Comparison of ENCODE assay signal across 8 mouse cellular contexts in the genomic region with DNA sequence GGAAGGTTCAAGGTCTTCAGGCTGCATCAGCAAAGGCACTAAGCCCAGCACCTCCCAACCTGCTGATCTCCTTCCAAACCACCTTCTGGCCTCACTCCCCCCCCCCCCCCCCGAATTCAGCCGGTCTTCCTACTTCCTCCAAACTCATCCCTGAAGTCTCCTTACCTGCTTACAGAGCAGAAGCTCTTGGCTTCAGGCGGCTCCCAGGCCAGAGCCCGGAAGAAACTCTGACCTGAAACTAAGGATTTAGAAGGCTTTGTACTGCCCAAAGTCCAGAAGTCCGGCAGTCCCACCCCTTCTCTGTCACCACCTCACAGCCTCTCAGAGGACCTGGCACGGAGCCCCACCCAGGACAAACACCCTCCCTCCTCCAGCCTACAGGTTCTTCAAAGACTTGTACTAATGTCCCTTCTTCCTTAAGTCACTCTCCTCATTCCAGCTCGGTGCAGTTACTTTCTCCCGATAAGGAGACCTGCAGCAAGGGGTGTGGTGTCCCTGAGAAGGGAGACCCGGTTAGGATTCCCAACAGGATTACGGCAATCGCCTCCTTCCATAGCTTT. TPM values are rescaled to one million over a fixed set of nuclear protein-coding genes. Genes with fewer than 3 reads are reported as not detected.
DNase-seq lines count a peak whose midpoint lies in the region; ATAC-seq and TF ChIP-seq lines count a peak whose summit lies in the region.

No protein-coding gene starts in this region.

- no peak for TF ChIP-seq CTCF in heart, adult 2 months (IDR thresholded peaks at IDR 0.05)
- no peak for TF ChIP-seq CTCF in testis, adult 2 months (IDR thresholded peaks at IDR 0.05; ENCODE audit: control insufficient read depth, insufficient read depth, insufficient replicate concordance, low read depth, low read length)

- peak; percentile 96 for DNase-seq in heart, adult 11 months
- no peak for DNase-seq in heart, postnatal 25 days (ENCODE audit: low spot score)
- peak; percentile 67 to 69 for DNase-seq in heart, adult 2 months
- DNase-seq in kidney, adult 9 months, result peak; percentile 96
- no peak for DNase-seq in layer of hippocampus, postnatal 25 days (ENCODE audit: extremely low spot score in 1 of 2, low spot score in 1 of 2)

- TF ChIP-seq POLR2A in heart, adult 2 months (IDR thresholded peaks at IDR 0.05; ENCODE audit: insufficient read depth, low read depth, low read length), result no peak; the same call in 1 of the 2 replicates
- TF ChIP-seq POLR2A in testis, adult 2 months (IDR thresholded peaks at IDR 0.05; ENCODE audit: control insufficient read depth, low read depth, low read length), result no peak

- H3K27ac ChIP-seq in brown adipose tissue, adult 24 weeks (replicated peaks; ENCODE audit: low read depth, low read length), result peak overlapping the region; percentile 71
- peak overlapping the region; percentile 93 for H3K27ac ChIP-seq in heart, adult 2 months
- H3K27ac ChIP-seq in lung, embryonic 16.5 days (ENCODE audit: low read length), result peak overlapping the region; percentile 82
- peak overlapping the region; percentile 86 for H3K27ac ChIP-seq in testis, adult 2 months (ENCODE audit: control insufficient read depth, insufficient read depth, low read depth, low read length)

- no peaks in the 10 kb centered on the region for H3K27me3 ChIP-seq in heart, adult 2 months (ENCODE audit: control insufficient read depth, insufficient read depth, low read length)
- no peaks in the 10 kb centered on the region for H3K27me3 ChIP-seq in lung, embryonic 16.5 days (ENCODE audit: control insufficient read depth, insufficient read depth, low read depth, low read length)
- no peaks in the 10 kb centered on the region for H3K27me3 ChIP-seq in testis, adult 2 months (ENCODE audit: control insufficient read depth, insufficient read depth, low read length)

- H3K79me2 ChIP-seq in heart, adult 2 months (replicated peaks; ENCODE audit: control insufficient read depth, insufficient read depth, low read length), result no peaks in the 10 kb centered on the region

- H3K9ac ChIP-seq in heart, adult 2 months (ENCODE audit: low read depth, low read length), result peak overlapping the region; percentile 80
- peak overlapping the region; percentile 80 for H3K9ac ChIP-seq in lung, embryonic 16.5 days (ENCODE audit: low read length)

- peak; percentile 11; the same call in 1 of the 2 replicates for ATAC-seq in lung, embryonic 16.5 days (ENCODE audit: low read depth)

- TF ChIP-seq EP300 in heart, adult 2 months (IDR thresholded peaks at IDR 0.05; ENCODE audit: insufficient read depth, low read depth, low read length), result no peak

- no peaks in the 10 kb centered on the region for H3K36me3 ChIP-seq in heart, adult 2 months (ENCODE audit: control insufficient read depth, insufficient read depth, low read length)
- peaks cover 5% of the 10 kb centered on the region; the same call in 1 of the 2 replicates for H3K36me3 ChIP-seq in lung, embryonic 16.5 days (ENCODE audit: control insufficient read depth, insufficient read depth, low read length)
- H3K36me3 ChIP-seq in testis, adult 2 months (ENCODE audit: control insufficient read depth, insufficient read depth, low read length), result no peaks in the 10 kb centered on the region

- WGBS in heart, adult 2 months, result 0% methylated on average over 11 of the region's 11 CpGs
- WGBS in lung, embryonic 16.5 days, result 5% methylated on average over 10 of the region's 11 CpGs

- peak overlapping the region; percentile 89 for H3K4me3 ChIP-seq in brown adipose tissue, adult 24 weeks (ENCODE audit: insufficient read depth, low read depth, low read length)
- peak overlapping the region; percentile 84 for H3K4me3 ChIP-seq in heart, adult 2 months
- H3K4me3 ChIP-seq in lung, embryonic 16.5 days (ENCODE audit: low read length), result peak overlapping the region; percentile 92
- H3K4me3 ChIP-seq in testis, adult 2 months (ENCODE audit: control insufficient read depth, low read depth, low read length), result peak overlapping the region; percentile 90

- peak overlapping the region; percentile 94 for H3K4me2 ChIP-seq in lung, embryonic 16.5 days (ENCODE audit: low read depth, low read length)

- no peaks in the 10 kb centered on the region for H3K9me3 ChIP-seq in lung, embryonic 16.5 days (ENCODE audit: control insufficient read depth, low read length)

- intact Hi-C loops in heart, postnatal 25 days (cut with DNase I), result loop anchor here (2.0 kb wide), 1 partner anchor 88 kb away; a partner anchor contains a TSS
- intact Hi-C loops in heart, adult 2 months (cut with DNase I), result loop anchor here (5.0 kb wide), 1 partner anchor 88 kb away; a partner anchor contains a TSS

- peaks cover 5% of the 10 kb centered on the region; the same call in 1 of the 2 replicates for H3K4me1 ChIP-seq in brown adipose tissue, adult 24 weeks (ENCODE audit: control insufficient read depth, insufficient read depth, insufficient read length, low read length)
- H3K4me1 ChIP-seq in heart, adult 2 months (ENCODE audit: control insufficient read depth, insufficient read depth, low read length), result peaks cover 6% of the 10 kb centered on the region
- peaks cover 27% of the 10 kb centered on the region for H3K4me1 ChIP-seq in lung, embryonic 16.5 days (replicated peaks; ENCODE audit: control insufficient read depth, insufficient read depth, low read length)
- H3K4me1 ChIP-seq in testis, adult 2 months (ENCODE audit: control insufficient read depth, insufficient read depth, low read length), result peaks cover 7% of the 10 kb centered on the region

RNA-seq across cellular contexts. Expression of a gene that starts 0.8 kb away (rescaled TPM):
- total RNA-seq in heart, postnatal 25 days (2021), result 10 to 100 TPM; 26.3 to 27.1 TPM
- 15.7 and 15.9 TPM in 2 replicates for polyA plus RNA-seq in brown adipose tissue, adult 24 weeks (2012; ENCODE audit: insufficient read depth, insufficient read length, missing spikeins)
- total RNA-seq in heart, adult 2 months (2021), result 10 to 100 TPM; 23.5 to 25.7 TPM
- polyA plus RNA-seq in heart, adult 2 months (2012; rRNA removed), result 20.9 and 22.3 TPM in 2 replicates
- polyA plus RNA-seq in lung, embryonic 16.5 days (2015; fragmentation: Nextera tagmentation; extraction: Ambion mirVana), result 27.6 and 30.8 TPM in 2 replicates
- polyA plus RNA-seq in testis, adult 2 months (2012; rRNA removed), result 20.7 and 22.7 TPM in 2 replicates
- total RNA-seq in layer of hippocampus, postnatal 25 days (2021), result 10 to 100 TPM; 16.8 to 17.0 TPM

RNA-seq across cellular contexts. Expression of a gene that starts 1.0 kb away (rescaled TPM):
- total RNA-seq in heart, postnatal 25 days (2021), result 100 to 1,000 TPM; 125 to 132 TPM
- polyA plus RNA-seq in brown adipose tissue, adult 24 weeks (2012; ENCODE audit: insufficient read depth, insufficient read length, missing spikeins), result 118 and 151 TPM in 2 replicates
- 100 to 1,000 TPM; 112 to 132 TPM for total RNA-seq in heart, adult 2 months (2021)
- 71.5 and 87.8 TPM in 2 replicates for polyA plus RNA-seq in heart, adult 2 months (2012; rRNA removed)
- polyA plus RNA-seq in lung, embryonic 16.5 days (2015; fragmentation: Nextera tagmentation; extraction: Ambion mirVana), result 93.0 and 97.4 TPM in 2 replicates
- polyA plus RNA-seq in testis, adult 2 months (2012; rRNA removed), result 25.5 and 33.7 TPM in 2 replicates
- total RNA-seq in layer of hippocampus, postnatal 25 days (2021), result 10 to 100 TPM; 51.5 to 57.4 TPM

RNA-seq across cellular contexts. Expression of a gene that starts 5.1 kb away (rescaled TPM):
- 10 to 100 TPM; 21.3 to 23.0 TPM for total RNA-seq in heart, postnatal 25 days (2021)
- 8.9 and 13.8 TPM in 2 replicates for polyA plus RNA-seq in brown adipose tissue, adult 24 weeks (2012; ENCODE audit: insufficient read depth, insufficient read length, missing spikeins)
- total RNA-seq in heart, adult 2 months (2021), result 10 to 100 TPM; 16.8 to 18.4 TPM
- 23.4 and 24.7 TPM in 2 replicates for polyA plus RNA-seq in heart, adult 2 months (2012; rRNA removed)
- 49.1 and 50.8 TPM in 2 replicates for polyA plus RNA-seq in lung, embryonic 16.5 days (2015; fragmentation: Nextera tagmentation; extraction: Ambion mirVana)
- 6.7 and 7.6 TPM in 2 replicates for polyA plus RNA-seq in testis, adult 2 months (2012; rRNA removed)
- 10 to 100 TPM; 19.7 to 20.9 TPM for total RNA-seq in layer of hippocampus, postnatal 25 days (2021)

RNA-seq across cellular contexts. Expression of a gene that starts 15.7 kb away (rescaled TPM):
- 1 to 10 TPM; 3.3 to 4.1 TPM for total RNA-seq in heart, postnatal 25 days (2021)
- polyA plus RNA-seq in brown adipose tissue, adult 24 weeks (2012; ENCODE audit: insufficient read depth, insufficient read length, missing spikeins), result 0.42 TPM in 1 of 2 replicates, not detected in the other
- total RNA-seq in heart, adult 2 months (2021), result 1 to 10 TPM; 2.6 TPM
- 2.8 and 3.1 TPM in 2 replicates for polyA plus RNA-seq in heart, adult 2 months (2012; rRNA removed)
- polyA plus RNA-seq in lung, embryonic 16.5 days (2015; fragmentation: Nextera tagmentation; extraction: Ambion mirVana), result 141 and 143 TPM in 2 replicates
- 3.1 and 3.2 TPM in 2 replicates for polyA plus RNA-seq in testis, adult 2 months (2012; rRNA removed)
- 1 to 10 TPM; 8.9 to 9.4 TPM for total RNA-seq in layer of hippocampus, postnatal 25 days (2021)

RNA-seq across cellular contexts. Expression of a gene that starts 29.2 kb away (rescaled TPM):
- total RNA-seq in heart, postnatal 25 days (2021), result 10 to 100 TPM in 1 of 2 experiments, 1 to 10 TPM in 1; 9.9 to 10.8 TPM
- 19.7 and 20.6 TPM in 2 replicates for polyA plus RNA-seq in brown adipose tissue, adult 24 weeks (2012; ENCODE audit: insufficient read depth, insufficient read length, missing spikeins)
- total RNA-seq in heart, adult 2 months (2021), result 10 to 100 TPM; 10.7 to 11.3 TPM
- 19.4 and 24.3 TPM in 2 replicates for polyA plus RNA-seq in heart, adult 2 months (2012; rRNA removed)
- polyA plus RNA-seq in lung, embryonic 16.5 days (2015; fragmentation: Nextera tagmentation; extraction: Ambion mirVana), result 51.4 and 51.6 TPM in 2 replicates
- polyA plus RNA-seq in testis, adult 2 months (2012; rRNA removed), result 11.2 and 12.5 TPM in 2 replicates
- 10 to 100 TPM; 16.3 to 18.1 TPM for total RNA-seq in layer of hippocampus, postnatal 25 days (2021)

Comparison
In these comparisons a context has a peak if more than half of its experiments do, and no peak if none do; other contexts are left out.
1. DNase-seq: peak in heart, adult 11 months (single experiment), heart, adult 2 months (2 of 2) and kidney, adult 9 months (single experiment); none in heart, postnatal 25 days (single experiment) and layer of hippocampus, postnatal 25 days (0 of 2).
2. Peak in every context shown above with its lines, with median percentiles within 50 percentile points of each other: H3K27ac ChIP-seq and H3K4me3 ChIP-seq.